Mouse (Mus musculus) heart, embryonic 15.5 days (tissue): Measurements from ENCODE around the gene Rilp. TPM values are rescaled to one million over a fixed set of nuclear protein-coding genes. Genes with fewer than 3 reads are reported as not detected.
A peak's percentile ranks its signal among the peaks of the same experiment; 100 is the strongest.

ENCODE experiments used
- ATAC-seq: fragments of 200-750 bp; cut with Nextera tagmentation; replicated peaks from 2 replicates; pipeline ENCODE4 v1.8.0; 2017; ENCODE audit warnings: low read depth, moderate TSS enrichment; ENCODE audit not compliant: insufficient number of reproducible peaks, insufficient read depth, low FRiP score
- H3K27ac ChIP-seq: fragments of 300-500 bp; sonication (generic); 2 replicates; pipeline ENCODE4 v1.5.1; 2015; ENCODE audit warnings: mild to moderate bottlenecking, inconsistent platforms
- H3K27me3 ChIP-seq: fragments of 300-500 bp; sonication (generic); 2 replicates; pipeline ENCODE4 v1.6.1; 2015; ENCODE audit warnings: inconsistent platforms
- H3K36me3 ChIP-seq: fragments of 300-500 bp; sonication (generic); 2 replicates; pipeline ENCODE4 v1.6.1; 2015; ENCODE audit warnings: mild to moderate bottlenecking, inconsistent platforms
- H3K4me1 ChIP-seq: fragments of 300-500 bp; sonication (generic); replicated peaks from 2 replicates; pipeline ENCODE4 v1.6.1; 2015; ENCODE audit warnings: inconsistent platforms
- H3K4me2 ChIP-seq: fragments of 300-500 bp; sonication (generic); 2 replicates; pipeline ENCODE4 v1.6.1; 2015; ENCODE audit warnings: inconsistent platforms, mild to moderate bottlenecking, moderate library complexity
- H3K4me3 ChIP-seq: fragments of 300-500 bp; sonication (generic); 2 replicates; pipeline ENCODE4 v1.5.1; 2015; ENCODE audit warnings: mild to moderate bottlenecking, inconsistent platforms
- H3K9ac ChIP-seq: fragments of 300-500 bp; sonication (generic); 2 replicates; pipeline ENCODE4 v1.6.1; 2015; ENCODE audit warnings: mild to moderate bottlenecking, inconsistent platforms
- H3K9me3 ChIP-seq: fragments of 300-500 bp; sonication (generic); replicated peaks from 2 replicates; pipeline ENCODE4 v1.6.1; 2016; ENCODE audit warnings: inconsistent platforms
- WGBS: fragments of 180-500 bp; shearing (Covaris S2); methylation state at CpG from one replicate; pipeline ENCODE4 v1.1.7; 2015; ENCODE audit warnings: mixed read lengths; 5-methylcytosine and 5-hydroxymethylcytosine counted together
- polyA plus RNA-seq: library from polyadenylated mRNA; unstranded; fragments of >200 nt; fragmentation: Nextera tagmentation; extraction: Ambion mirVana; gene quantifications from 2 replicates; pipeline ENCODE4 v1.2.1, GENCODE M21; 2015

The Rilp gene
- polyA plus RNA-seq, 1 experiment from 2014 or later: 9.2 TPM

- Histone ChIP-seq H3K27ac (no peak overlapping the region), H3K4me3 (no peak overlapping the region), H3K4me1 (no peaks in the 10 kb centered on the region), H3K36me3 (no peaks in the 10 kb centered on the region), H3K27me3 (no peaks in the 10 kb centered on the region), H3K9ac (no peak overlapping the region), H3K9me3 (no peaks in the 10 kb centered on the region), H3K4me2 (no peak overlapping the region)
- ATAC-seq: no peak
- WGBS: 90% methylated on average over 2 of the region's 2 CpGs
Observed at GRCm38 (mm10) chr11:75522793-75523192, 12.9 kb downstream of the Rilp start.

DNA sequence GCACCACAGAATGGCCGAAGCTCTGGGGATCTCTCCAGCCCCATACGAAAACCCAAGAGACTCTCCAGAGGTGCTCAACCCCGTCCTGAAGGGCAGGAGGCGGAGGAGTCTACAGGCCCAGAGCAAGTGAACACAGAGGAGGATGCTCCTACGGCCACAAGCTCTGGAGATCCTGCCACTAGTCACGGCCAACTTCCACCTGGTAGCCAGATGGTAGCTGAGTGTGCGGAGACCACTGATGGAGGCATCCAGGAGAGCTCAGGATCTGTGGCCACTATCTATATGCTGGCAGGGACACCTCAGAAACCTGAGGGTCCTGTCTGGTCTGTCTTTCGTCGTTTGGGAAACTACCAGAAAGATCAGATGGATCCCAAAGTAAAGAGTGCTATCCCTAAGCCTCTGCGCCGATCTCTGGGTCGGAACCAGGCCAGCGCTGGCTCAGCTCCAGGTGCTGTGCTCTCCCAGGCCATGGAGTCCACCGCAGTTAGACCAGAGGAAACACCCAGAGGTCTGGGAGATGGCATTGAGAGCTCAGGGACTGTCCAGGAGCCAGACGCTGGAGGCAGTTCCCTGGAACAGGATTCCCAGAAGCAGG, 15.7 kb downstream of the Rilp start:
- Histone ChIP-seq H3K4me3 (no peak overlapping the region), H3K9ac (no peak overlapping the region)

GRCm38 (mm10) chr11:75526943-75527342, 17.0 kb downstream of the Rilp start:
- WGBS: 88% methylated on average over 6 of the region's 6 CpGs
- Histone ChIP-seq H3K36me3 (no peaks in the 10 kb centered on the region), H3K27ac (no peak overlapping the region), H3K4me3 (no peak overlapping the region), H3K9ac (no peak overlapping the region), H3K27me3 (no peaks in the 10 kb centered on the region), H3K9me3 (no peaks in the 10 kb centered on the region), H3K4me2 (no peak overlapping the region), H3K4me1 (peaks cover under 1% of the 10 kb centered on the region)
- ATAC-seq: no peak

More for the DNA sequence above, 15.7 kb downstream of the Rilp start:
- Histone ChIP-seq H3K4me2 (no peak overlapping the region), H3K36me3 (no peaks in the 10 kb centered on the region), H3K4me1 (no peaks in the 10 kb centered on the region; the same call in 1 of the 2 replicates), H3K9me3 (no peaks in the 10 kb centered on the region), H3K27me3 (no peaks in the 10 kb centered on the region), H3K27ac (no peak overlapping the region)
- no peak for ATAC-seq
- WGBS: 79% methylated on average over 15 of the region's 15 CpGs

GRCm38 (mm10) chr11:75529771-75530170, 19.9 kb downstream of the Rilp start:
- WGBS: 34% methylated on average over 4 of the region's 4 CpGs
- Histone ChIP-seq H3K9ac (no peak overlapping the region), H3K4me1 (peaks cover 8% of the 10 kb centered on the region), H3K9me3 (no peaks in the 10 kb centered on the region), H3K4me2 (no peak overlapping the region), H3K4me3 (no peak overlapping the region), H3K27ac (no peak overlapping the region), H3K27me3 (no peaks in the 10 kb centered on the region), H3K36me3 (no peaks in the 10 kb centered on the region)
- no peak for ATAC-seq

- 0 out of 2 replicates have a peak, but pooled peaks have one; percentile 48 for ATAC-seq
- Histone ChIP-seq H3K4me1 (peaks cover 13% of the 10 kb centered on the region), H3K4me2 (peak overlapping the region; percentile 93), H3K27me3 (no peaks in the 10 kb centered on the region), H3K27ac (no peak overlapping the region), H3K4me3 (peak overlapping the region; percentile 59), H3K36me3 (no peaks in the 10 kb centered on the region), H3K9me3 (no peaks in the 10 kb centered on the region), H3K9ac (peak overlapping the region; percentile 58)
- under 1% methylated on average over 10 of the region's 10 CpGs for WGBS
Observed at GRCm38 (mm10) chr11:75530325-75530724, 20.4 kb downstream of the Rilp start.

DNA sequence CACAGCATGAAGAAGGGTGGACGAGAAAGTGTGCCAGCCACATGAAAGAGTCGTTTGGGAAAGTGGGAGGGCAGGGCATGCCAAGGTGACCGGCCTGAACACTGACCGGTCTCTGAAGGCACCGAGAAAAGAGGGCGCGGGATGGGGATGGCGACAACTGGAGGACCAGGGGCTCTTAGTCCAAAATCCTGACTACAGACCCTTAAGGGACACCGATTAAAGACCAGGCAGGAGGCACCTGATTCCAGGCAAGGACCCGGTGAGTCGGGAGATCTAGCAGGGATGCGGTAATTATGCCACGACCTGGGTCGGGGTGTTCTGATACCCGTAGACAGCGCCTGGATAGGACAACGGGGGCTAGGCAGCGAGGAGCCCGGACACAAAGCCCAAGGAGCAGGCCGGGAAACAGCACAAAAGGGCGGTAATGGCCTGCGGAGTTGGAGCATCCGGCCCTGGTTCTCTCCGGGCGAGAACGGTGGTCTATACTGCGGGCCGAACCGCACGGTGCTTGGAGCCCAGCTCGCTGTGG, 21.0 kb downstream of the Rilp start:
- peak overlapping the region; percentile 93 for H3K4me2 ChIP-seq
- H3K27me3 ChIP-seq: no peaks in the 10 kb centered on the region
- peak overlapping the region; percentile 58 for H3K9ac ChIP-seq
- no peaks in the 10 kb centered on the region for H3K9me3 ChIP-seq
- peak overlapping the region; percentile 73 for H3K27ac ChIP-seq
- ATAC-seq: peak; percentile 19
- peaks cover 16% of the 10 kb centered on the region for H3K4me1 ChIP-seq
- H3K36me3 ChIP-seq: no peaks in the 10 kb centered on the region
- H3K4me3 ChIP-seq: peak overlapping the region; percentile 59
- 0% methylated on average over 30 of the region's 31 CpGs for whole genome bisulfite sequencing

DNA sequence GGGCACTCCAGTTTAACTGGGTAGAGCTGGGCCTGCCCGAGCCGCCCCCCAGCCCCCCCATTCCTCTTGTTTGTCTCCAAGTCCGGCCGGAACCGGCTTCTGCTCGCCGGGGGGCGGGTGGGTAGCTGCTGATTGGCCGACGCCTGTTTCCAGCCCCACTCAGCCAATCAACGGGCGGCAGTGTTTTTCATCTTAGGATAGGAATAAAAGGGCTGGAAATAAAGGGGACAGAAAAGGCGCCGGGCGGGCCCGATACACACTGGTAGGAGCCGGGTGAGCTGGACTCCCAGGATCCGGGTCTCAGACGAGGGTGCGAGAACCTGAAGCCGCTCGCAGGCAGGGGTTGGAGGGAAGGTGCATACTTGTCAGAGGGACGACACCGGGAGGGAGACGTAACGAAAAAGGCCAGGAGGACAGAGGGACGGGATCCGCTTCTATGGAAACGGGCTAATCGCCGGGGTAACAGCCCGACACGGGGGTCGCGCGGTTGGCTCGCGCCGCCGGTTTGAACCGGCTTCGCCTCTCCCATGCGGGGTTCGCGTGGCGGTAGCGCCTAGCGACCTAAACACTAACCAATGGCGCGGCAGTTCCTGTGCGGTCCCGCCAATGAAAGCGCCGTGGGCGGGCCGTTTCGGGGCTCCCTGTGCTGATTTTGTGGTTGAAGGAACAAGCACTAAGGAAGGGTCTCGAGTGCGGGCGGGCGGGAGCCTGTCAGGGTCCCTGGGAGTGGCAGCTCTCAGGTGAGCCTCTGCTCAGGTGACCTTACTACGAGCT, 21.8 kb downstream of the Rilp start, which contains the start of gene Slc43a2:
Slc43a2 (plus strand) TSS at position 226 of the 774 bp plus-strand sequence.
- WGBS: under 1% methylated on average over 62 of the region's 62 CpGs

DNA sequence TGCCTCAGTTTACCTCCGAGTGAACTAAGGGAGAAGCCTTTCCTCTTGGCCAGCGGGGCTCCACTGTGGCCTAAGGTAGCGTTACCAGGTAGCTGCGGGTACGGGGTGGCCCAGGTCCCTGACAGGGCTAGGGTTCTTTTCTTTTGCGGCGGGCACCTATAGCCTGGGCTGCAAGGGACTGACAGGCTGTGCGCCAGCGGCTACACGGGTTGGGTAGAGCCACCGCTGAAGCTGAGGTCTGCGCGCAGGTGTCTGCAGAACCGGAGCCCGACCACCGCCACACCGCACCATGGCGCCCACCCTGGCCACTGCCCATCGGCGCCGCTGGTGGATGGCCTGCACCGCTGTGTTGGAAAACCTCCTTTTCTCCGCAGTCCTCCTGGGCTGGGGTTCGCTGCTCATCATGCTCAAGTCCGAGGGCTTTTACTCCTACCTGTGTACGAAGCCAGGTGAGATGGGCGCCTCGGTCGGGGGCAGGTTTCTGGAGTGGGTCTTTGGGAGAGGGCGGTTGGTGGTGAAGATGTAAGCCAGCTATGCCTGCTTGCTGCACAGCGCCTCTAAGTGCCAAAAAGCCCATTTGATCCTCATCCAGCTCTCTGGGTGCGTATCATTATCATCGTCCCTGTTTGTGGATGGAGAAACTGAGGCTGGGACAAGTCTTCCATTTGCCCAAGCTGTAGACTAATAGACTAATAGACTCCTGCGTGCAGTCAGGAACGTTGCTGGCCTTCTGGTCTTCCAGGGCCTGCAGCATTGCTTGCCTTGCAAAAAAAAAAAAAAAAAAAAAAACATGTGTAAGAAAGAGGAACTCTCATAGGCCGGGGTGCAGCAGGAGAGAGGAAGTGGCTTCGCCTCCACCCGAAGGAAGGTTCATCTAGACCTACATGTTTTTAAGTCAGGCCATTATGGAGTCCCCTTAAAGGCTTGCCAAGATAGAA, 22.7 kb downstream of the Rilp start:
- peak overlapping the region; percentile 34; the same call in 1 of the 2 replicates for H3K27ac ChIP-seq
- H3K4me2 ChIP-seq: peak overlapping the region; percentile 93
- peak overlapping the region; percentile 59 for H3K4me3 ChIP-seq
- H3K9ac ChIP-seq: peak overlapping the region; percentile 58
- no peaks in the 10 kb centered on the region for H3K27me3 ChIP-seq
- peaks cover 19% of the 10 kb centered on the region for H3K4me1 ChIP-seq
- H3K9me3 ChIP-seq: no peaks in the 10 kb centered on the region
- no peaks in the 10 kb centered on the region for H3K36me3 ChIP-seq
- WGBS: 14% methylated on average over 38 of the region's 38 CpGs
- ATAC-seq: no peak

More for the DNA sequence above, 21.8 kb downstream of the Rilp start, which contains the start of gene Slc43a2:
- no peaks in the 10 kb centered on the region for H3K9me3 ChIP-seq
- H3K9ac ChIP-seq: peak within 1 kb of the TSS; percentile 58
- H3K4me3 ChIP-seq: peak within 1 kb of the TSS; percentile 59
- peaks cover 16% of the 10 kb centered on the region for H3K4me1 ChIP-seq
- no peaks in the 10 kb centered on the region for H3K27me3 ChIP-seq
- ATAC-seq: peak; percentile 85
- H3K27ac ChIP-seq: peak within 1 kb of the TSS; percentile 73
- H3K36me3 ChIP-seq: no peaks in the 10 kb centered on the region
- H3K4me2 ChIP-seq: peak within 1 kb of the TSS; percentile 93

- WGBS: 74% methylated on average over 6 of the region's 6 CpGs
- ATAC-seq: no peak
- Histone ChIP-seq H3K4me3 (peak overlapping the region; percentile 59; the same call in 1 of the 2 replicates), H3K27ac (peak overlapping the region; percentile 34; the same call in 1 of the 2 replicates), H3K9ac (no peak overlapping the region), H3K4me2 (peak overlapping the region; percentile 93), H3K4me1 (peaks cover 27% of the 10 kb centered on the region), H3K36me3 (no peaks in the 10 kb centered on the region), H3K27me3 (no peaks in the 10 kb centered on the region), H3K9me3 (no peaks in the 10 kb centered on the region)
Observed at GRCm38 (mm10) chr11:75533314-75534015, 23.6 kb downstream of the Rilp start.

DNA sequence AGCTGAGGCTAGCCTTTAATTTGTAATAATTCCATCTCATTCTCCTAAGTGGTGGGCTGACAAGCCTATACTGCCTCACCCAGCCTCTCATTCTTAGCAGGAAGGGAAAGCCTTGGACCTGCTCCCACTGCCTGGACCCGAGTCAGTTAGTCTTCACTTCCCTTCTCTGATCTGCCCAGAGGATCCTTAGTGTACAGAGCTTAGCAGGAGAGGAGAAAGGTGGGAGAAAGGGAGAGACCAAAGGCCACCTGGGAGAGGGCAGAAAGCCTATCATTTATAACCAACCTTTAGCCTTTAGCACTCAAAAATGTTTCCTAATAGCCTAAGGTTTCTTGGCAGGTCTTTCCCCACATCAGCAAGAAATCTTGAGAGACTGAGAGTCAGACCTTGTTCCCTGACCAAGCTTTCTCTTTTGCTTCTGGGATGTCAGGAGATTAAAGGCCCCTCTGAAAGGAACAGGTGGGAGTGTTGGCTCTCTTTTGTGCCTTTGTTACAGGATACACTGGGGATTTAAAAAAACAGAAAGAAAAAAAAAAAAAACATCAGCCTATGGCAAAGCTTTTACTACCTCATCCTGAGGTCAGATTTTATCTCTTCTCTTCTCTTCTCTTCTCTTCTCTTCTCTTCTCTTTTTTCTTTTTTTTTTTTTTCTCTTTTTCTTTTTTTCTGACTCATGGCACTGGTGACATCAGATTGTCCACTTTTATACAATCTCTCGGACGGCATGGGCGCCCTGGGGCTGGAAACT, 24.6 kb downstream of the Rilp start:
- H3K36me3 ChIP-seq: no peaks in the 10 kb centered on the region
- no peak overlapping the region for H3K9ac ChIP-seq
- H3K27ac ChIP-seq: peak overlapping the region; percentile 41; the same call in 1 of the 2 replicates
- whole genome bisulfite sequencing: 43% methylated on average over 4 of the region's 4 CpGs
- peaks cover 33% of the 10 kb centered on the region for H3K4me1 ChIP-seq
- peak overlapping the region; percentile 1; the same call in 1 of the 2 replicates for H3K4me2 ChIP-seq
- H3K4me3 ChIP-seq: no peak overlapping the region
- no peaks in the 10 kb centered on the region for H3K9me3 ChIP-seq
- ATAC-seq: no peak
- H3K27me3 ChIP-seq: no peaks in the 10 kb centered on the region
